ENCODE assay signal across 32 mouse cellular contexts in the genomic region with DNA sequence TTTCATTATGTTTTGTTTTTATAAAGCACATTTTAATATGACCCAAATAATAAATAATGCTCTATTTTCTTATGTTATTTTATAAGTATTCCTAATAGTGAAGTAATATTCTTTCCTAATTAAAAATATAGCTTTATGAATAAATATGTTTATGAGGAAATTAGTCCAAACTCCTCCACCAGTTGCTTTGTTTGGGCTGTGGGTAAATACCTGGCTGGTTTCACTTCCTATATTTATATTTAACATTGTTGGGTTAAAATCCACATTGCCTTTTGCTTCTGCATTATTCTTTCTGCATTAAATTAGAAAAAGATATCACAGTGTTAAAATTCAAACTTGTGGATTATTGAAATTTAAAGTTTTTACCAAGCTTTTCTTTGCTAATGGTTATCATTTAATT. TPM values are rescaled to one million over a fixed set of nuclear protein-coding genes. Genes with fewer than 3 reads are reported as not detected.
"Had no signal": no experiment of that assay in that cellular context is flagged by ENCODE, and none has a peak within 500 bp of the region (broad histone marks: within the 10 kb centered on the region; RNA-seq: fewer than 3 reads in every experiment).

No protein-coding gene starts in this region.

- H3K4me1 ChIP-seq: limb, embryonic 10.5 days; limb, embryonic 12.5 days; limb, embryonic 13.5 days; limb, embryonic 15.5 days; lung, embryonic 15.5 days; midbrain, embryonic 10.5 days; midbrain, embryonic 12.5 days; midbrain, embryonic 13.5 days; midbrain, embryonic 15.5 days had no signal

- DNase-seq: left cerebral cortex, postnatal 4 days; liver; liver, embryonic 13.5 days; liver, postnatal 0 days; lung, adult 18-20 months; lung, adult 2 months; lung, embryonic 14.5 days; lung, postnatal 10 days; lung, postnatal 14 days; lung, postnatal 36 days; lung, postnatal 4 days; midbrain, embryonic 14.5 days had no signal

- H3K36me3 ChIP-seq: limb, embryonic 10.5 days; limb, embryonic 12.5 days; limb, embryonic 13.5 days; limb, embryonic 15.5 days; liver, embryonic 12.5 days; liver, embryonic 13.5 days; liver, embryonic 15.5 days; lung, embryonic 15.5 days; midbrain, embryonic 10.5 days; midbrain, embryonic 12.5 days; midbrain, embryonic 13.5 days; midbrain, embryonic 15.5 days had no signal

- H3K9me3 ChIP-seq: limb, embryonic 10.5 days; limb, embryonic 12.5 days; limb, embryonic 13.5 days; limb, embryonic 15.5 days; liver, embryonic 12.5 days; liver, embryonic 13.5 days; liver, embryonic 15.5 days; lung, embryonic 15.5 days; megakaryocyte, embryonic 14.5 days; midbrain, embryonic 10.5 days; midbrain, embryonic 12.5 days; midbrain, embryonic 13.5 days; midbrain, embryonic 15.5 days had no signal

- H3K27ac ChIP-seq: limb, embryonic 10.5 days; limb, embryonic 12.5 days; limb, embryonic 13.5 days; limb, embryonic 15.5 days; liver, embryonic 12.5 days; liver, embryonic 13.5 days; liver, embryonic 14.5 days; liver, embryonic 15.5 days; lung, embryonic 15.5 days; macrophage; midbrain, embryonic 10.5 days; midbrain, embryonic 12.5 days; midbrain, embryonic 13.5 days; midbrain, embryonic 15.5 days had no signal

- ATAC-seq: liver, embryonic 12.5 days; liver, postnatal 0 days; lung, postnatal 0 days; midbrain, embryonic 13.5 days; midbrain, embryonic 15.5 days; midbrain, embryonic 16.5 days had no signal

- H3K4me3 ChIP-seq: limb, embryonic 10.5 days; limb, embryonic 12.5 days; limb, embryonic 13.5 days; limb, embryonic 15.5 days; liver, embryonic 12.5 days; liver, embryonic 13.5 days; liver, embryonic 15.5 days; lung, embryonic 15.5 days; megakaryocyte, embryonic 14.5 days; midbrain, embryonic 10.5 days; midbrain, embryonic 12.5 days; midbrain, embryonic 13.5 days; midbrain, embryonic 15.5 days; myocyte had no signal

- H3K4me2 ChIP-seq: limb, embryonic 12.5 days; limb, embryonic 13.5 days; limb, embryonic 15.5 days; liver, embryonic 11.5 days; liver, embryonic 12.5 days; liver, embryonic 13.5 days; liver, embryonic 15.5 days; lung, embryonic 14.5 days; lung, embryonic 15.5 days; midbrain, embryonic 11.5 days; midbrain, embryonic 12.5 days; midbrain, embryonic 13.5 days; midbrain, embryonic 15.5 days had no signal

- H3K9ac ChIP-seq: limb, embryonic 12.5 days; limb, embryonic 13.5 days; limb, embryonic 15.5 days; liver, embryonic 12.5 days; liver, embryonic 13.5 days; liver, embryonic 14.5 days; liver, embryonic 15.5 days; liver, postnatal 0 days; lung, embryonic 14.5 days; lung, embryonic 15.5 days; midbrain, embryonic 12.5 days; midbrain, embryonic 13.5 days; midbrain, embryonic 15.5 days had no signal

- H3K27me3 ChIP-seq: limb, embryonic 12.5 days; limb, embryonic 13.5 days; limb, embryonic 15.5 days; liver, embryonic 12.5 days; liver, embryonic 13.5 days; liver, embryonic 15.5 days; lung, embryonic 15.5 days; megakaryocyte, embryonic 14.5 days; midbrain, embryonic 12.5 days; midbrain, embryonic 13.5 days; midbrain, embryonic 15.5 days had no signal

RNA-seq across cellular contexts. Expression of a gene that starts 32.1 kb away (rescaled TPM):
- total RNA-seq: monocyte, adult 5-6 weeks had no signal
